Mouse (Mus musculus) heart, postnatal 0 days (tissue): ENCODE measurements around the gene Mrps2.

ENCODE experiments used
- CTCF ChIP-seq: IDR thresholded peaks from 2 replicates; pipeline ENCODE4 v1.5.1; 2016; ENCODE audit warnings: antibody characterized with exemption, control low read depth, low read depth
- EP300 ChIP-seq: IDR thresholded peaks from 2 replicates; pipeline ENCODE4 v1.6.1; 2016; ENCODE audit warnings: antibody characterized with exemption, low read depth

DNA sequence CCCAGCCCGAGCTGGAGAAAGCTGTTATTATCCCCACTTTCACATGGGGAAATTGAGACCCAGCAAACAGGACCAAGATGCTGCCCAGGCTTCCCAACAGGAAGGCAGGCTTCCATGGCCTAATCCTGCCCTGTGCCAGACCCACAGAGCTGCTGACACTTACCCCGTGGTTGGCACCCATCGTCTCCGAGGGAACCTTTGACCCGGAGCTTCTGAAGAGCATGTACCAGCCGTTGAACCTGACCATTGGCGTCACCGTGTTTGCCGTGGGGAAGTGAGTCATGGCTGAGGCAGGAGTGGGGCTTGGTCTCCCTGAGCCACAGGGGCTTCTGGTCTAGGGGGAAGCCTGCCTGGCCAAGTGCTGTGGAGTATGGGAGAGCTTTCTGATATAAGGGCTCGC lies 35.1 kb downstream of the Mrps2 start:
- no peak for TF ChIP-seq CTCF
- no peak for TF ChIP-seq EP300
